Mouse (Mus musculus): ENCODE data around the gene Nr1h5. TPM values are rescaled to one million over a fixed set of nuclear protein-coding genes. Genes with fewer than 3 reads are reported as not detected.

The Nr1h5 gene
- polyA plus RNA-seq (2012; fragmentation: generic; extraction: Trizol): not detected

DNA sequence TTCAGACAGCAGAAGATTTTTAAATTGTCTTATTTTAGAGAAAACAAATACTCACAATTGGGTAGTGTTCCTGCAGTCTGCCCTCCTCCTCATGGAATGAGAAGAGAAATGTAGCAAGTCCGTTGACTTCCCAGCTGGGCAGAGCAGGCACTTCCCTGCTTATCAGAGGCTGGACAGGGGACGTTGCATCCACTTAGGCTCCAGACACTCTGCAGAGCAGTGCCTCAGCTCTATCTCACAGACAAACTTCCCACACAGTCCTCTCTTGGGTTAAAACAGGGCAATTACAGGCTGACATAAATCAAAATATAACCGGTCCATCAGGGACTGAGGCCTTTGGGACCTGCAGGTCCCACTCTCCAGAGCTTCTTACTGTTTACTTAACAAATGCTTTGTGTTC lies at the start of gene Nr1h5:
TSS of gene Nr1h5 (minus strand) at position 101 of the 400 bp plus-strand sequence.

DNA sequence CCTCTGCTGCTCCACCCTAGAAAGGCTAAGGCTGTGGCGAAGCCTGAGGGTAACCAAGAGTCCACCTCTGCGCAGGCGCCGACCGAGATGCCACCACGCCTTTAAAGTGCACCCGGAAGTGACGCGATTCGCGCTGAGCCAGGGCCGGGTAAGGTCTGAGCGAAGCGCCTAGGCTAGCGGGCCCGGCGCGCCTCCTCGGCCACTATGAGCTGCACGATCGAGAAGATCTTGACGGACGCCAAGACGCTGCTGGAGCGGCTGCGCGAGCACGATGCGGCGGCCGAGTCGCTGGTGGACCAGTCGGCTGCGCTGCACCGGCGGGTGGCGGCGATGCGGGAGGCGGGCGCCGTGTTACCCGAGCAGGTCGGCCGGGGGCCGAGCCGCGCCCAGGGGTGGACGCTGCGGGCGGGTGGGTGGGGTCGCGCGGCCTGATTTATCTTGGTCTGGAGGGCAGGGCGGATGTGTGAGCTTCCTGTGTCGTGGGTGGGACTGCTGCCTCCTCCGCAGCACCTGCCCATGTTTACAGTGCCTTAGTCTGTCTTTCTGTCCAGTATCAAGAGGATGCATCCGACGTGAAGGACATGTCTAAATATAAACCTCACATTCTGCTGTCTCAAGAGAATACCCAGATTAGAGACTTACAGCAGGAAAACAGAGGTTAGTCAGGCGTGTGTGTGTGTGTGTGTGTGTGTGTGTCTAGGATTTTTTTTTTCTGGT lies 31.8 kb upstream of the Nr1h5 start, which contains the start of gene Sike1:
TSS of gene Sike1 (plus strand) at position 104 of the 717 bp plus-strand sequence.

DNA sequence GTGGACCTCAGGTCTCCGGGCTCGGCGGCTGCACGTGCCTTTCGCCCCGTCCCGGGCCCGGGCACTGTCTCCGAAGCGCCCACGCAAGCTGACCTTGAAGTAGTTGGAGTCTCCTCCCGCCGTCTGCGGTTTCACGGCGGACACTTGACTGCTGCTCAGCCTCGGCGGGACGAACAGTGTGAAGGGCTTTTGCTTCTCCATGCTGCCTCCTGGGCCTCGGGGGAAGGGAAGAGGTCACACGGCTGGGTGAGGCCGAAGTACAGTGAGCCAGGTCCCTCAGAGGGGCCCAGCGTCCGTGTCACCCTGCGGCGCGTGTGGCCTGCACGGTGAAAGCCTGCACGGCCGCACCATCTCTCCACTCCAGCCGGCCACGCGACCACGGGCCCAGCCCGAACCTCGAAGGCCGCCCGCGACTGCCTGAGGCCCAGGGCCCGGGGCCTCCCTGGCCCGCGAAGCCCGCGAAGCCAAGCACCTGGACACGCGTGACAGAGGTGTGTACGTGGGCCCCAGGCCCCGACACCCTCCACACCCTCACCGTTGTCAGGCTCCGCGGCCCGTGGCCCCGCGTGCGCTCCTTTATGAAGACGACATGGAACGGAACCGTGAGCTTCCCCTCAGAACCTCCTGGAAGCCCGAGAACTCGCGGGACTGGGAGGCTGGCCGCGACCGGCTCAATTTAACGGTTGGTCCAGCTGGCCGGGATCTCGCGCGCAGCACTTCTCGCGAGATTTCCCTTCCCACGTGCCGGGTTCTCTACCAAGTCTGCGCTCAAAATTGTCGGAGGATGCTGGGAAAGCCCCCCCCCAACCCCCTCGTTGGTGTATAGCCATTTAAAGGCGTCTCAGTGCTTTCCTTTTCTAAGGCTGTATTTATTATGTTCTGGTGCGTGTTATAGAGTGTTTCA lies 28.2 kb downstream of the Nr1h5 start, which contains the start of gene Sycp1:
TSS of gene Sycp1 (minus strand) at position 650 of the 904 bp plus-strand sequence.

Other genes starting within 250 kb of the Nr1h5 start
- under 1 TPM; 0.01 to 0.25 TPM for gene Tspan2, start 229.6 kb downstream of the Nr1h5 start, polyA plus RNA-seq (2012; fragmentation: generic; extraction: Trizol)
- under 1 TPM in 1 of 2 experiments, not detected in 1; 0.01 TPM for gene Tshb, start 181.4 kb downstream of the Nr1h5 start, polyA plus RNA-seq (2012; fragmentation: generic; extraction: Trizol)
- gene Sycp1, start 28.0 kb downstream of the Nr1h5 start, polyA plus RNA-seq (2012; fragmentation: generic; extraction: Trizol): under 1 TPM in 1 of 2 experiments, not detected in 1; 0.07 TPM
- 10 to 100 TPM; 12.3 to 16.2 TPM for gene Sike1, start 31.6 kb upstream of the Nr1h5 start, polyA plus RNA-seq (2012; fragmentation: generic; extraction: Trizol)
- gene Csde1, start 56.3 kb upstream of the Nr1h5 start, polyA plus RNA-seq (2012; fragmentation: generic; extraction: Trizol): 10 to 100 TPM in 1 of 2 experiments, 1 to 10 TPM in 1; 4.0 to 44.2 TPM
- 10 to 100 TPM; 23.0 to 30.4 TPM for gene Nras, start 94.2 kb upstream of the Nr1h5 start, polyA plus RNA-seq (2012; fragmentation: generic; extraction: Trizol)
- gene Ampd1, start 109.9 kb upstream of the Nr1h5 start, polyA plus RNA-seq (2012; fragmentation: generic; extraction: Trizol): under 1 TPM in 1 of 2 experiments, not detected in 1; 0.11 TPM
- gene Dennd2c, start 138.5 kb upstream of the Nr1h5 start, polyA plus RNA-seq (2012; fragmentation: generic; extraction: Trizol): 1 to 10 TPM in 1 of 2 experiments, under 1 TPM in 1; 0.12 to 1.5 TPM
- 10 to 100 TPM; 23.8 to 53.4 TPM for gene Bcas2, start 207.5 kb upstream of the Nr1h5 start, polyA plus RNA-seq (2012; fragmentation: generic; extraction: Trizol)

All from C3H10T1/2 (cell line).